Mouse (Mus musculus) ES-Bruce4 (cell line): ENCODE results near the gene Map2k5.

ENCODE experiments used
- CTCF ChIP-seq: IDR thresholded peaks from one replicate; pipeline ENCODE4 v1.8.1; 2011; ENCODE audit warnings: low read depth, low read length
- EP300 ChIP-seq: IDR thresholded peaks from 2 replicates; pipeline ENCODE4 v1.6.1; 2011; ENCODE audit warnings: low read depth, low read length; ENCODE audit not compliant: insufficient read depth
- POLR2A ChIP-seq: IDR thresholded peaks from one replicate; pipeline ENCODE4 v1.8.1; 2011; ENCODE audit warnings: low read length; ENCODE audit not compliant: insufficient read depth

- TF ChIP-seq CTCF: no peak
- TF ChIP-seq EP300: no peak
- no peak for TF ChIP-seq POLR2A
Measured at GRCm38 (mm10) chr9:63140211-63140610, 237.5 kb downstream of the Map2k5 start.
